Mouse (Mus musculus): Measurements from ENCODE around the gene Tmem256. TPM values are rescaled to one million over a fixed set of nuclear protein-coding genes. Genes with fewer than 3 reads are reported as not detected.

Tmem256 gene
- total RNA-seq, 2 experiments from 2014 or later: 144 to 165 TPM

- Histone ChIP-seq H3K4me3 (peak overlapping the region; percentile 89), H3K27ac (peak overlapping the region; percentile 95)
- intact Hi-C loops (cut with DNase I): loop anchor here (2.0 kb wide), 1 partner anchor 19 kb away; the partner anchor contains the start of genes 2810408A11Rik and Neurl4
- DNase-seq: no peak
- no peak for TF ChIP-seq CTCF (IDR thresholded peaks at IDR 0.05)
Measured at GRCm38 (mm10) chr11:69881787-69882670, 43.7 kb downstream of the Tmem256 start.

DNA sequence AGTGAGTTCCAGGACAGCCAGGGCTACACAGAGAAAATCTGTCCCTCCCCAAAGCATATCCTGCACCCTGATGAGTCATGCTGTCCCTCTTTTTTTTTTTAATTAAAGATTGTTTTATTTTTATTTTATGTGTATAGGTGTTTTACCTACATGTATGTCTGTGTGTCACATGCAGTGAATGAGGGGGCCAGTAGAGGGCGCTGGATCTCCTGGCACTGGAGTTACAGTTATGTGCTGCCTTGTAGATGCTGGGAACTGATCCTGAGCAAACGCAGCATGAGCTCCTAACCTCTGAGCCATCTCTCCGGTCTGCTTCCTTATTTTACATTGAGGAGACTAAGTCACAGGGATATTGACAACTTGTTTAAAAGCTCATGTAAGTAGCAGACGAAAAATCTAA is 44.8 kb downstream of the Tmem256 start:
- Histone ChIP-seq H3K27ac (no peak overlapping the region), H3K4me3 (no peak overlapping the region)
- DNase-seq: no peak
- intact Hi-C loops (cut with DNase I): no loop called here
- TF ChIP-seq CTCF (IDR thresholded peaks at IDR 0.05): peak; percentile 53

GRCm38 (mm10) chr11:69883527-69884151 is 45.3 kb downstream of the Tmem256 start:
- H3K27ac ChIP-seq: peak overlapping the region; percentile 72; the same call in 1 of the 2 replicates
- intact Hi-C loops (cut with DNase I): no loop called here
- no peak for TF ChIP-seq CTCF (IDR thresholded peaks at IDR 0.05)
- no peak for DNase-seq
- H3K4me3 ChIP-seq: no peak overlapping the region

DNA sequence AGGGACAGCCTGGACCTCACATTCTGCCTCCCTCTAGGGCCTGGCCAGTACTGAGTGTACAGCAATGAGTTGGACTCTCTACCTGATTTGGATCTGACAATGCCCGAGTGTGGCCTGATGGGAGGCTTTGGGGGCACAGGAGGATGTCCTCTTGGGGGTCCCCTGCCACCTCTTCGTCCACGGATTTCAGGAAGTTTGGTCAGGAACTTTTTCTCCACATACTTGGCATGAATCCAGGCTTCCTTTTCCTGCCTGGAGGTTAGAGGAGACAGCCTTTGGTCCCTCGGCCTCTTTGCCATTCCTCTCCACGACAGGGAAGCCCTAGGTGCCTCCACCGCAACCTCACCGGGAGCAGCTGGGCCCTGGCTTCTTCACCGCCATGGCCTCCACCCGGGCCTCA is 45.9 kb downstream of the Tmem256 start:
- intact Hi-C loops (cut with DNase I): no loop called here
- DNase-seq: no peak
- H3K4me3 ChIP-seq: peak overlapping the region; percentile 46
- no peak for TF ChIP-seq CTCF (IDR thresholded peaks at IDR 0.05)
- peak overlapping the region; percentile 72 for H3K27ac ChIP-seq

- peak overlapping the region; percentile 46 for H3K4me3 ChIP-seq
- intact Hi-C loops (cut with DNase I): no loop called here
- no peak for DNase-seq
- TF ChIP-seq CTCF (IDR thresholded peaks at IDR 0.05): no peak
- H3K27ac ChIP-seq: peak overlapping the region; percentile 72
Measured at GRCm38 (mm10) chr11:69884663-69885062, 46.3 kb downstream of the Tmem256 start.

- intact Hi-C loops (cut with DNase I): no loop called here
- TF ChIP-seq CTCF (IDR thresholded peaks at IDR 0.05): peak; percentile 55
- H3K27ac ChIP-seq: peak overlapping the region; percentile 28; the same call in 1 of the 2 replicates
- no peak overlapping the region for H3K4me3 ChIP-seq
- no peak for DNase-seq
Measured at GRCm38 (mm10) chr11:69886907-69887635, 48.8 kb downstream of the Tmem256 start.

Small RNA genes lying within 50 kb of the gene (microRNA-seq; reads per million reads assigned to microRNA genes)
- gene Mir6924: not detected

Other genes with a start within 250 kb of the Tmem256 start
- gene Atp1b2, start 232.6 kb upstream of the Tmem256 start, total RNA-seq (2021): 100 to 1,000 TPM; 271 to 389 TPM
- gene Shbg, start 220.6 kb upstream of the Tmem256 start, total RNA-seq (2021): not detected
- gene Sat2, start 216.5 kb upstream of the Tmem256 start, total RNA-seq (2021): 1 to 10 TPM; 2.6 to 3.2 TPM
- gene Fxr2, start 205.5 kb upstream of the Tmem256 start, total RNA-seq (2021): 100 to 1,000 TPM in 1 of 2 experiments, 10 to 100 TPM in 1; 90.6 to 104 TPM
- gene Sox15, start 183.2 kb upstream of the Tmem256 start, total RNA-seq (2021): not detected
- 1 to 10 TPM; 8.6 to 9.7 TPM for gene Mpdu1, start 175.9 kb upstream of the Tmem256 start, total RNA-seq (2021)
- gene Cd68, start 172.4 kb upstream of the Tmem256 start, total RNA-seq (2021): 1 to 10 TPM; 1.7 to 3.2 TPM
- gene Eif4a1, start 166.1 kb upstream of the Tmem256 start, total RNA-seq (2021): 10 to 100 TPM; 98.0 to 98.5 TPM
- gene Senp3, start 156.4 kb upstream of the Tmem256 start, total RNA-seq (2021): 10 to 100 TPM; 25.4 to 28.1 TPM
- 1 to 10 TPM in 1 of 2 experiments, under 1 TPM in 1; 0.64 to 1.1 TPM for gene Tnfsf13, start 152.7 kb upstream of the Tmem256 start, total RNA-seq (2021)
- 10 to 100 TPM in 1 of 2 experiments, 1 to 10 TPM in 1; 6.5 to 10.6 TPM for gene Tnfsf12, start 142.7 kb upstream of the Tmem256 start, total RNA-seq (2021)
- gene Tnfsfm13, start 142.4 kb upstream of the Tmem256 start, total RNA-seq (2021): 1 to 10 TPM; 1.2 to 1.9 TPM
- gene Polr2a, start 79.9 kb upstream of the Tmem256 start, total RNA-seq (2021): 10 to 100 TPM; 26.9 to 35.4 TPM
- gene Slc35g3, start 76.5 kb upstream of the Tmem256 start, total RNA-seq (2021): not detected
- 10 to 100 TPM; 29.3 to 35.9 TPM for gene Zbtb4, start 72.6 kb upstream of the Tmem256 start, total RNA-seq (2021)
- 10 to 100 TPM; 23.2 to 26.3 TPM for gene Chrnb1, start 42.6 kb upstream of the Tmem256 start, total RNA-seq (2021)
- 1 to 10 TPM; 3.9 to 4.7 TPM for gene Fgf11, start 36.7 kb upstream of the Tmem256 start, total RNA-seq (2021)
- under 1 TPM; 0.20 to 0.41 TPM for gene Tmem102, start 32.9 kb upstream of the Tmem256 start, total RNA-seq (2021)
- not detected for gene Gm39566, start 23.2 kb upstream of the Tmem256 start, total RNA-seq (2021)
- not detected for gene Spem2, start 20.0 kb upstream of the Tmem256 start, total RNA-seq (2021)
- gene Spem1, start 16.3 kb upstream of the Tmem256 start, total RNA-seq (2021): not detected
- 1 to 10 TPM; 2.3 to 2.7 TPM for gene Nlgn2, start 730 bp upstream of the Tmem256 start, total RNA-seq (2021)
- gene Plscr3, start 7.9 kb downstream of the Tmem256 start, total RNA-seq (2021): 10 to 100 TPM in 1 of 2 experiments, 1 to 10 TPM in 1; 9.6 to 13.0 TPM
- under 1 TPM in 1 of 2 experiments, not detected in 1; 0.11 TPM for gene Tnk1, start 20.2 kb downstream of the Tmem256 start, total RNA-seq (2021)
- gene Tmem95, start 39.5 kb downstream of the Tmem256 start, total RNA-seq (2021): not detected
- 1 to 10 TPM; 1.3 to 1.7 TPM for gene Kctd11, start 42.9 kb downstream of the Tmem256 start, total RNA-seq (2021)
- under 1 TPM in 1 of 2 experiments, not detected in 1; 0.08 TPM for gene Acap1, start 57.0 kb downstream of the Tmem256 start, total RNA-seq (2021)
- gene 2810408A11Rik, start 62.5 kb downstream of the Tmem256 start, total RNA-seq (2021): under 1 TPM in 1 of 2 experiments, not detected in 1; 0.33 TPM
- gene Neurl4, start 62.6 kb downstream of the Tmem256 start, total RNA-seq (2021): 10 to 100 TPM; 25.2 to 33.5 TPM
- 10 to 100 TPM; 47.1 to 49.6 TPM for gene Gps2, start 75.4 kb downstream of the Tmem256 start, total RNA-seq (2021)
- gene Eif5a, start 83.4 kb downstream of the Tmem256 start, total RNA-seq (2021): 100 to 1,000 TPM; 413 to 433 TPM
- 10 to 100 TPM in 1 of 2 experiments, 1 to 10 TPM in 1; 8.0 to 16.5 TPM for gene Ybx2, start 97.3 kb downstream of the Tmem256 start, total RNA-seq (2021)
- 100 to 1,000 TPM; 494 to 503 TPM for gene Slc2a4, start 109.7 kb downstream of the Tmem256 start, total RNA-seq (2021)
- gene Cldn7, start 126.3 kb downstream of the Tmem256 start, total RNA-seq (2021): not detected
- 100 to 1,000 TPM; 217 to 261 TPM for gene Ctdnep1, start 142.6 kb downstream of the Tmem256 start, total RNA-seq (2021)
- gene Elp5, start 144.0 kb downstream of the Tmem256 start, total RNA-seq (2021): 10 to 100 TPM; 33.0 to 45.2 TPM
- 100 to 1,000 TPM; 194 to 232 TPM for gene Gabarap, start 152.6 kb downstream of the Tmem256 start, total RNA-seq (2021)
- 10 to 100 TPM; 19.2 to 21.8 TPM for gene Phf23, start 157.3 kb downstream of the Tmem256 start, total RNA-seq (2021)
- 1 to 10 TPM; 3.6 to 5.0 TPM for gene Dvl2, start 162.1 kb downstream of the Tmem256 start, total RNA-seq (2021)
- 100 to 1,000 TPM; 266 to 502 TPM for gene Acadvl, start 176.9 kb downstream of the Tmem256 start, total RNA-seq (2021)
- gene Dlg4, start 178.4 kb downstream of the Tmem256 start, total RNA-seq (2021): 1 to 10 TPM; 3.2 to 5.2 TPM
- not detected for gene Asgr1, start 215.6 kb downstream of the Tmem256 start, total RNA-seq (2021)

Measured in gastrocnemius, adult 2 months (tissue).